In the genomic region with DNA sequence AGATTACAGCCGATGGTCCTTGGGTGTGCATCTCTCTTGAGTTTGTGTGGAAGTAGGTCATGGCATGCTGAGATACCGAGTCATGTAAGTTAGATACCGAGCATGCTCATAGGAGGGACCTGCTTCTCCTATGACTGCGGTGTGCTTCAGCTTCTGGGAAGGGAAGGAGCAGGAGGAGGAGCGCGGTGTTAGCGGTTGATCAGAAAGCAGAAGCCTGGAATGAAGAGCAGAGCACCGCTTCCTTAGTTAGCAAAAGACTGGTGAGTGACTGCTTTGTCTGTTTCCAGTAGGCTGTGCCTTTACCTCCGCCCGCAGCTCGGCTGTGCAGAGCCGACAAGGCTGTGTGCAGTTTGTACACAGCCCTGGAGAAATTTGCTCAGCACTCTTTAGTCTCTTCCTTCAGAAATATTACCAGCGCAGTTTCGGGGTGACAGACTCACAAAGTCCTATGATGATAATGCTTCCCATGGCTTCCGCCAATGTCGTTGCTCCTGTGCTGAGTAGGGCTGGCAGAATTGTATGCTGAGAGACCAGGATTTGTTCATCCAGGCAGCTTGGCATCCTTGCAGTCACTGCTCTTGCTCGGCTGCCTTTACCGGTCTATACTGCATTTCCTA, we compare ENCODE assay signal across 9 mouse cellular contexts.
A peak's percentile ranks its signal among the peaks of the same experiment; 100 is the strongest.
DNase-seq lines count a peak whose midpoint lies in the region; ATAC-seq lines count a peak whose summit lies in the region.
"Had no signal": no experiment of that assay in that cellular context is flagged by ENCODE, and none has a peak within 500 bp of the region (broad histone marks: within the 10 kb centered on the region; RNA-seq: fewer than 3 reads in every experiment).

No protein-coding gene starts in this region.

- 56% methylated on average over 18 of the region's 18 CpGs for WGBS in heart, embryonic 15.5 days
- 73% methylated on average over 18 of the region's 18 CpGs for WGBS in forebrain, embryonic 16.5 days
- 68% methylated on average over 18 of the region's 18 CpGs for WGBS in midbrain, embryonic 15.5 days

- H3K4me1 ChIP-seq in heart, embryonic 15.5 days (replicated peaks): peaks cover 25% of the 10 kb centered on the region
- peaks cover 19% of the 10 kb centered on the region for H3K4me1 ChIP-seq in forebrain, embryonic 16.5 days (replicated peaks; ENCODE audit: control insufficient read depth, insufficient read depth, low read length)
- peaks cover 18% of the 10 kb centered on the region for H3K4me1 ChIP-seq in midbrain, embryonic 15.5 days

- peak overlapping the region; percentile 56 for H3K27ac ChIP-seq in heart, embryonic 15.5 days
- H3K27ac ChIP-seq in forebrain, embryonic 16.5 days (ENCODE audit: low read length): peak overlapping the region; percentile 47; the same call in 1 of the 2 replicates
- peak overlapping the region; percentile 3 for H3K27ac ChIP-seq in midbrain, embryonic 15.5 days

- intact Hi-C loops in heart, postnatal 14 days (cut with DNase I): no loop called here

- peak overlapping the region; percentile 49 for H3K4me2 ChIP-seq in heart, embryonic 15.5 days
- peak overlapping the region; percentile 19; the same call in 1 of the 2 replicates for H3K4me2 ChIP-seq in forebrain, embryonic 16.5 days (ENCODE audit: low read length)
- H3K4me2 ChIP-seq in midbrain, embryonic 15.5 days: peak overlapping the region; percentile 11

- H3K9me3 ChIP-seq in heart, embryonic 15.5 days (replicated peaks): no peaks in the 10 kb centered on the region
- H3K9me3 ChIP-seq in forebrain, embryonic 16.5 days (ENCODE audit: control insufficient read depth, low read length): no peaks in the 10 kb centered on the region
- no peaks in the 10 kb centered on the region for H3K9me3 ChIP-seq in midbrain, embryonic 15.5 days

- no peaks in the 10 kb centered on the region for H3K36me3 ChIP-seq in heart, embryonic 15.5 days
- no peaks in the 10 kb centered on the region for H3K36me3 ChIP-seq in forebrain, embryonic 16.5 days (ENCODE audit: control insufficient read depth, insufficient read depth)
- H3K36me3 ChIP-seq in midbrain, embryonic 15.5 days (replicated peaks): no peaks in the 10 kb centered on the region

- DNase-seq in heart, postnatal 14 days: no peak
- peak; percentile 36 for DNase-seq in ZHBTc4 (ENCODE audit: low read depth, low spot score)
- no peak for DNase-seq in gastrocnemius, adult 18-20 months (ENCODE audit: low spot score)

- no peak overlapping the region for H3K9ac ChIP-seq in heart, embryonic 15.5 days
- H3K9ac ChIP-seq in forebrain, embryonic 16.5 days (replicated peaks; ENCODE audit: low read depth, low read length): no peak overlapping the region
- H3K9ac ChIP-seq in midbrain, embryonic 15.5 days: no peak overlapping the region

- no peak for ATAC-seq in heart, embryonic 15.5 days (replicated peaks; ENCODE audit: insufficient number of reproducible peaks, insufficient read depth, low FRiP score, low read depth)
- ATAC-seq in forebrain, embryonic 16.5 days: peak; percentile 46
- ATAC-seq in midbrain, embryonic 15.5 days (replicated peaks): peak; percentile 65
- ATAC-seq in erythroid progenitor cell, adult 5-6 weeks (replicated peaks; ENCODE audit: low FRiP score, poor library complexity, severe bottlenecking): no peak
- ATAC-seq in inflammation-experienced regulatory T-cells, adult 6 months: no peak
- ATAC-seq: Patski had no signal

- H3K27me3 ChIP-seq in heart, embryonic 15.5 days: no peaks in the 10 kb centered on the region
- no peaks in the 10 kb centered on the region for H3K27me3 ChIP-seq in forebrain, embryonic 16.5 days (replicated peaks; ENCODE audit: control insufficient read depth, insufficient read depth, low read length)
- no peaks in the 10 kb centered on the region for H3K27me3 ChIP-seq in midbrain, embryonic 15.5 days (replicated peaks)
- H3K27me3 ChIP-seq: Patski had no signal

- peak overlapping the region; percentile 14 for H3K4me3 ChIP-seq in heart, embryonic 15.5 days
- no peak overlapping the region for H3K4me3 ChIP-seq in forebrain, embryonic 16.5 days (replicated peaks; ENCODE audit: low read length)
- peak overlapping the region; percentile 3; the same call in 1 of the 2 replicates for H3K4me3 ChIP-seq in midbrain, embryonic 15.5 days

Comparison
In these comparisons a context has a peak if more than half of its experiments do, and no peak if none do; other contexts are left out.
1. ATAC-seq: peak in forebrain, embryonic 16.5 days (single experiment) and midbrain, embryonic 15.5 days (single experiment); none in heart, embryonic 15.5 days (single experiment), erythroid progenitor cell, adult 5-6 weeks (single experiment) and inflammation-experienced regulatory T-cells, adult 6 months (single experiment).
2. H3K27ac ChIP-seq: peak in every context shown above with its lines; median percentile 56 in heart, embryonic 15.5 days; 47 in forebrain, embryonic 16.5 days; 3 in midbrain, embryonic 15.5 days.
3. Peak in every context shown above with its lines, with median percentiles within 50 percentile points of each other: H3K4me2 ChIP-seq.